Mouse (Mus musculus) cerebellum, adult 9-10 months (tissue): Measurements from ENCODE around the gene Gm10382.
"Not testable (repeated sequence)": the region's sequence is repeated elsewhere in the genome, so short reads cannot be mapped to it uniquely, and the experiment has no call there.

Experiments used
- DNase-seq: peaks from one replicate; pipeline ENCODE4 v3.0.0; 2022

The Gm10382 gene

DNA sequence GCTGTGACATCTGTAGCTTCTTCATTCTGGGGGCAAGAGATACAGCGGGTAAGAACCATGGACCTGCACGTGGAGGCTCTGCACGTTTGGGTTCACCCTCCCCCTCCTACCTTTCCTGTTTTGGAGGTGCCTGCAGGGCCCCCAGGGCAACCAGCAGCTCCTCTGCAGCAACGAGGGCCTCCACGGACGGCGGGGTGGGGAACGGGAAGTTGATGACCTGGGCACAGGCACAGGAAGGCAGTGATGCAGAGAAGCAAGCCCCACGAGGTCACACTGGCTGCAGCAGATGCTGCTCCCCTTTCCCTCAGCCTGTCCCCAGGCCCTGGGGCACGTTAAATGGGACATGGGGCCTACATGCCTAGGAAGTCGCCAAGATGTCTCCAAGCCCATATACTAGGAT, 30.0 kb downstream of the Gm10382 start:
- no peak for DNase-seq

DNA sequence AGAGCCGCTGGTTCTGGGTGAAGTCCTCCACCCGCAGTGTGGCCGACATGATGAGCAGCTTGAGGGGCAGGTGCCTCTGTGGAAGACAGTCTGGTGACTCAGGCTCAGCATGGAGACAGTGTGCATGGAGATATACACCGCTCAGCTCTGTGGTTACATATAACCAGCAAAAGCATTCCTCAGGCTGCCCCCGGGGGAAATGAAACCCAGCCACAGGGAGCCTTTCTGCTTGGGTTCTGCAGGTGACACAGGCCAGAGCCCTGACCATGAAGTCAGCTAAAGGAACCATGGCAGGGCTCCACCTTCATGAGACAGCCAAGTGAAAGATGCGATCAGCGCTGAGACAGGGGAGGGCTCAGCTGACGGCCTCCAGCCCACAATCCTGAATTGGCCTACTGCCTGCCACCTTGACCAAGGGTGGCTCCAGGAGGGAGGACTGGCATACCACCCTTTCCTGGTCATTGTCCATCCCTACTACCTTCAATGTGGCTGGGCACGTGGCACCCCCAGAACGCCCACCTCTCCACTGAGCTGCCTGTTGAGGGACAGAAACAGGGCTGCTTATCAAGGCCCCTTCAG, 36.7 kb downstream of the Gm10382 start:
- no peak for DNase-seq

DNA sequence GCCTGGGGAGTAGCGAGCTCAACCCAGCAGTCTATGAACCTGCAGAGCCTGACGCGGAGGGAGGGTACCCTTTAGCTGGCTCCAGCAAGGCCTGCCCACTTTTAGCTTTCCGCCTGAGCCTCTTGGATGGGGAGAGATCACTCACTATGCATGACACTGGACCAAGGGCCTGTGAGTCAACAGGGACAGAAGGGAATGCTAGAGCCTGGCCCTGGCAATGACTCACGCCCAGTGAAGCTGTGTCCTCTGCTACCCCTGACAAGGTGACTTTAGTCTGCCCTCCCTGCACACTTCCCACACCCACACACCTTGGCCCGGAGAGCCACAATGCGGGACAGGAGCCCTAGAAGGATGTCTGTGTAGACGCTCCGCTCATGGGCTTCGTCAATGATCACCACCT, 37.2 kb downstream of the Gm10382 start:
- no peak for DNase-seq

DNA sequence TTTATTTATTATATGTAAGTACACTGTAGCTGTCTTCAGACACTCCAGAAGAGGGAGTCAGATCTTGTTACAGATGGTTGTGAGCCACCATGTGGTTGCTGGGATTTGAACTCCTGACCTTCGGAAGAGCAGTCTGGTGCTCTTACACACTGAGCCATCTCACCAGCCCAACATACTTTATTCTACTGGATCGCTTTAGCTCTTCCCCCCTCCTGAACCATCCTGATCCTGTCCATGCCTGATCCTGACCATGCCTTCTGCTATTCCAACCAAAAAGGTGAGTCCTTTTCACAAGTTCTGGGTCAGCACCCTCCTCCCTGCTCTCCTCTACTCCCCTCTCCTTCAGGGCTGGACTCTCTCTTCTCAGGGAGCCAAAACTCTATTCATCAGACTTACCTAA, 43.2 kb downstream of the Gm10382 start:
- DNase-seq, result not testable (repeated sequence)

DNA sequence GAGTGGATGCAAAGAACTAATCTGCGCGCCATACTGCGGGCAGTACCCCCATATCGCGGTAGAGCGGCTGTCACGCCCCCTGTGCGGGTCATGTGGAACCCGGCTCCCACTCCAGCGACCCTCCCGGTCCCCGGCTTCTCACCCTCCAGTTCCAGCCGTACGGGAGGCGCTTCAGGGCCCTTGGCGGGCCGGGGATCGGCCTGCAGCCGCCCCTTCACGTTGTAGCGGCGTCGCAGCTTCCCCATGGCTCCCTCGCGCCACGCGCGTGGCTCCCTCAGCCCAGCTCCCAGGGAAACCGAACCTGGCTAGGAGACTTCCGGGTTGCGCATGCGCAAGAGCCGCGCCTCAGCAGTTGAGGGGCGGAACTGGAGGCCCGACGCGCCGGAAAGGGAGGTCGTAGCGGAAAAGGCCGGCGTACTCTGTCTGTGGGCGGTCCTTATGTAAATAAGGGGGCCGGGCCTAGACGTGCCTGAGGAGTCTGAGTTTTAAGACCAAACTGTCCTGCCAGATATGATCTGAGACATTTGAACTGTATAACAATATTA, 44.7 kb downstream of the Gm10382 start, which contains the start of gene Dhx37:
Gene Dhx37 (minus strand): TSS at position 329 of the 545 bp plus-strand sequence.
- DNase-seq, result peak; percentile 92

DNA sequence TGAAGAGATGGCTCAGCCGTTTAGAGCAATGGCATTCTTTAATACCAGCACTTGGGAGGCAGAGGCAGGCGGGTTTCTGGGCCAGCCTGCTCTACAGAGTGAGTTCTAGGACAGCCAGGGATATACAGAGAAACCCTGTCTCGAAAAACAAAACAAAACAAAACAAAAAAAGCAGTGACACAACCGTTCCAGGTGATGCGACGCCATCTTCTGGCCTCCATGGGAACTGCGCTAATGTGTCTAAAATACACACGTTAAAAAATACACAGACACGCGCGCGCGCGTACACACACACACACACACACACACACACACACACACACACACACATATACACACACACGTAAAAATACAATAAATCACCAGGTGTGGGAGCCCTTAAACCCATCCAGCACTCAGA, 45.2 kb downstream of the Gm10382 start:
- DNase-seq, result not testable (repeated sequence)
